Mouse (Mus musculus): ENCODE data around the gene Otoa. TPM values are rescaled to one million over a fixed set of nuclear protein-coding genes. Genes with fewer than 3 reads are reported as not detected.

Otoa gene
- polyA plus RNA-seq, 1 experiment = 0.55 TPM

DNA sequence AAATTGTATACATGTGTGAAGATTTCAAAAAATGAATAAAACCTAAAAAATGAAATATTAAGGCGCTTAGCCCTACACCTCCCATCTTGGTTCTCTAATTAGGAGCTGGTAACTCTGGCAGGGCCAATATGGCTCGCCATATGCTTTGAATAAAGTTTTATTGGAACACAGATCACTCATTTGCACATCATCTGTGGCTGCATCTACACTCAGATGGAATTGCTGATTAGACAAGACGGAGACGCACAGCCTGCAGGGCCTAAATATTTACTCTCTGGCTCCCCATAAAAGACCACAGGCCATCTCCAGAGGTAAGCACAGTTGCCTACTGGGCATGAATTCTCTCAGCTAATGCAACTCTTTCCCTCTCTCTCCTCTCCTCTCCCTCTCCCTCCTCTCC, 130.4 kb downstream of the Otoa start:
- Histone ChIP-seq H3K36me3 (ENCODE audit: control insufficient read depth, insufficient read depth, low read length) (no peaks in the 10 kb centered on the region), H3K4me3 (ENCODE audit: insufficient read depth, low read depth, low read length) (no peak overlapping the region), H3K27ac (ENCODE audit: insufficient read depth, low read depth, low read length) (no peak overlapping the region), H3K4me1 (ENCODE audit: control insufficient read depth, insufficient read depth, low read length) (no peaks in the 10 kb centered on the region), H3K27me3 (replicated peaks; ENCODE audit: control insufficient read depth, insufficient read depth, low read length) (no peaks in the 10 kb centered on the region)
- WGBS = 85% methylated on average over 4 of the region's 4 CpGs
- DNase-seq = no peak
- no peak for TF ChIP-seq POLR2A (IDR thresholded peaks at IDR 0.05; ENCODE audit: low read depth, low read length)
- no peak for TF ChIP-seq CTCF (conservative IDR thresholded peaks at IDR 0.05; ENCODE audit: insufficient read depth, insufficient read length, low read depth, low read length)

Other genes starting within 250 kb of the Otoa start
- gene Eef2k, start 238.8 kb upstream of the Otoa start, polyA plus RNA-seq (2012; rRNA removed) = 5.5 and 6.4 TPM in 2 replicates
- gene Polr3e, start 163.9 kb upstream of the Otoa start, polyA plus RNA-seq (2012; rRNA removed) = 25.9 and 26.9 TPM in 2 replicates
- gene Cdr2, start 99.3 kb upstream of the Otoa start, polyA plus RNA-seq (2012; rRNA removed) = 28.5 and 30.8 TPM in 2 replicates
- 1.1 and 1.2 TPM in 2 replicates for gene Mfsd13b, start 99.1 kb upstream of the Otoa start, polyA plus RNA-seq (2012; rRNA removed)
- 31.5 and 35.6 TPM in 2 replicates for gene Mettl9, start 47.2 kb upstream of the Otoa start, polyA plus RNA-seq (2012; rRNA removed)
- gene Igsf6, start 7.1 kb upstream of the Otoa start, polyA plus RNA-seq (2012; rRNA removed) = 0.48 and 0.63 TPM in 2 replicates

All from kidney, adult 2 months (tissue).